Mouse (Mus musculus) midbrain, postnatal 0 days (tissue): ENCODE results near the gene Lbh. TPM values are rescaled to one million over a fixed set of nuclear protein-coding genes. Genes with fewer than 3 reads are reported as not detected.

Experiments used
- ATAC-seq: fragments of 200-750 bp; cut with Nextera tagmentation; 2 replicates; pipeline ENCODE4 v1.8.0; 2017; ENCODE audit warnings: moderate number of reproducible peaks, mild to moderate bottlenecking, moderate TSS enrichment, moderate library complexity; ENCODE audit not compliant: low FRiP score
- DNase-seq: peaks from one replicate; pipeline ENCODE4 v3.0.0-alpha.2; 2015; ENCODE audit warnings: low spot score
- H3K27ac ChIP-seq: fragments of 300-500 bp; sonication (generic); 2 replicates; pipeline ENCODE4 v1.5.1; 2014; ENCODE audit warnings: low read depth, mild to moderate bottlenecking, low read length, mixed read lengths
- H3K27me3 ChIP-seq: fragments of 300-500 bp; sonication (generic); 2 replicates; pipeline ENCODE4 v1.6.1; 2014; ENCODE audit warnings: low read length, control low read depth, mixed read lengths; ENCODE audit not compliant: insufficient read depth
- H3K36me3 ChIP-seq: fragments of 300-500 bp; sonication (generic); 2 replicates; pipeline ENCODE4 v1.6.1; 2014; ENCODE audit warnings: low read length, control low read depth, mixed read lengths; ENCODE audit not compliant: insufficient read depth
- H3K4me1 ChIP-seq: fragments of 300-500 bp; sonication (generic); 2 replicates; pipeline ENCODE4 v1.6.1; 2014; ENCODE audit warnings: mild to moderate bottlenecking, control low read depth, antibody characterized with exemption, low read length, mixed read lengths; ENCODE audit not compliant: insufficient read depth
- H3K4me2 ChIP-seq: fragments of 300-500 bp; sonication (generic); 2 replicates; pipeline ENCODE4 v1.6.1; 2014; ENCODE audit warnings: low read depth, mild to moderate bottlenecking, low read length, mixed read lengths; ENCODE audit not compliant: poor library complexity, severe bottlenecking
- H3K4me3 ChIP-seq: fragments of 300-500 bp; sonication (generic); 2 replicates; pipeline ENCODE4 v1.5.1; 2014; ENCODE audit warnings: low read depth, mild to moderate bottlenecking, low read length, moderate library complexity
- H3K9ac ChIP-seq: fragments of 300-500 bp; sonication (generic); replicated peaks from 2 replicates; pipeline ENCODE4 v1.6.1; 2014; ENCODE audit warnings: mild to moderate bottlenecking, low read length, moderate library complexity, mixed read lengths; ENCODE audit not compliant: poor library complexity, severe bottlenecking
- H3K9me3 ChIP-seq: fragments of 300-500 bp; sonication (generic); 2 replicates; pipeline ENCODE4 v1.6.1; 2016; ENCODE audit warnings: low read length, control low read depth
- CTCF ChIP-seq: IDR thresholded peaks from 2 replicates; pipeline ENCODE4 v1.5.1; 2016; ENCODE audit warnings: antibody characterized with exemption, mild to moderate bottlenecking
- WGBS: fragments of 180-500 bp; shearing (Covaris S2); extraction: QIAGEN DNeasy Blood & Tissue Kit; methylation state at CpG from one replicate; pipeline ENCODE4 v1.1.7; 2014; 5-methylcytosine and 5-hydroxymethylcytosine counted together
- polyA plus RNA-seq: library from polyadenylated mRNA; unstranded; fragments of >200 nt; fragmentation: Nextera tagmentation; extraction: Ambion mirVana; gene quantifications from 2 replicates; pipeline ENCODE4 v1.2.1, GENCODE M21; 2015
- total RNA-seq: library from RNA; depleted of rRNA; stranded (reverse); fragments of >200 nt; gene quantifications from 2 replicates; pipeline ENCODE4 v1.2.3, GENCODE M21; 2014

Lbh gene
- total and polyA plus RNA-seq, 2 experiments from 2014 or later = 3.3 to 77.1 TPM

GRCm38 (mm10) chr17:72957016-72957415, 38.9 kb downstream of the Lbh start:
- no peak for DNase-seq
- Histone ChIP-seq H3K4me3 (no peak overlapping the region), H3K27ac (no peak overlapping the region), H3K36me3 (no peaks in the 10 kb centered on the region), H3K4me2 (no peak overlapping the region), H3K9me3 (no peaks in the 10 kb centered on the region), H3K9ac (no peak overlapping the region), H3K4me1 (no peaks in the 10 kb centered on the region), H3K27me3 (no peaks in the 10 kb centered on the region)
- no peak for TF ChIP-seq CTCF
- WGBS = 85% methylated on average over 6 of the region's 6 CpGs
- no peak for ATAC-seq

GRCm38 (mm10) chr17:72958886-72959285, 40.8 kb downstream of the Lbh start:
- TF ChIP-seq CTCF = no peak
- Histone ChIP-seq H3K9ac (no peak overlapping the region), H3K36me3 (no peaks in the 10 kb centered on the region), H3K4me2 (no peak overlapping the region), H3K4me1 (no peaks in the 10 kb centered on the region), H3K4me3 (no peak overlapping the region), H3K9me3 (no peaks in the 10 kb centered on the region), H3K27me3 (no peaks in the 10 kb centered on the region), H3K27ac (no peak overlapping the region)
- 88% methylated on average over 5 of the region's 5 CpGs for WGBS
- DNase-seq = no peak
- no peak for ATAC-seq

- TF ChIP-seq CTCF = no peak
- H3K9me3 ChIP-seq = no peaks in the 10 kb centered on the region
Measured at GRCm38 (mm10) chr17:72959497-72960039, 41.5 kb downstream of the Lbh start.

GRCm38 (mm10) chr17:72960243-72960642, 42.1 kb downstream of the Lbh start:
- DNase-seq = no peak
- WGBS = 93% methylated on average over 4 of the region's 4 CpGs
- no peak for TF ChIP-seq CTCF
- Histone ChIP-seq H3K4me2 (no peak overlapping the region), H3K27ac (no peak overlapping the region), H3K4me3 (no peak overlapping the region), H3K4me1 (no peaks in the 10 kb centered on the region), H3K27me3 (no peaks in the 10 kb centered on the region), H3K36me3 (no peaks in the 10 kb centered on the region), H3K9me3 (no peaks in the 10 kb centered on the region), H3K9ac (no peak overlapping the region)
- ATAC-seq = no peak

More at GRCm38 (mm10) chr17:72959497-72960039, 41.5 kb downstream of the Lbh start:
- Histone ChIP-seq H3K27me3 (no peaks in the 10 kb centered on the region), H3K4me3 (no peak overlapping the region), H3K9ac (no peak overlapping the region), H3K4me1 (no peaks in the 10 kb centered on the region), H3K4me2 (no peak overlapping the region), H3K36me3 (no peaks in the 10 kb centered on the region), H3K27ac (no peak overlapping the region)
- no peak for ATAC-seq
- WGBS = 70% methylated on average over 5 of the region's 5 CpGs
- no peak for DNase-seq

- Histone ChIP-seq H3K9me3 (no peaks in the 10 kb centered on the region), H3K4me1 (no peaks in the 10 kb centered on the region), H3K4me2 (no peak overlapping the region), H3K27ac (no peak overlapping the region), H3K4me3 (no peak overlapping the region), H3K36me3 (no peaks in the 10 kb centered on the region), H3K27me3 (no peaks in the 10 kb centered on the region), H3K9ac (no peak overlapping the region)
- no peak for TF ChIP-seq CTCF
- DNase-seq = no peak
- no peak for ATAC-seq
- WGBS = 83% methylated on average over 2 of the region's 2 CpGs
Measured at GRCm38 (mm10) chr17:72960873-72961272, 42.8 kb downstream of the Lbh start.

- Histone ChIP-seq H3K36me3 (no peaks in the 10 kb centered on the region), H3K4me2 (no peak overlapping the region), H3K4me3 (no peak overlapping the region), H3K27ac (no peak overlapping the region), H3K4me1 (no peaks in the 10 kb centered on the region), H3K9ac (no peak overlapping the region), H3K27me3 (no peaks in the 10 kb centered on the region), H3K9me3 (no peaks in the 10 kb centered on the region)
- TF ChIP-seq CTCF = no peak
- no peak for ATAC-seq
- no peak for DNase-seq
- WGBS = 86% methylated on average over 8 of the region's 8 CpGs
Measured at GRCm38 (mm10) chr17:72961953-72962630, 44.0 kb downstream of the Lbh start.
